Mouse (Mus musculus) megakaryocyte-erythroid progenitor cell, adult 5 weeks (primary cell): ENCODE results near the gene Syngr4. TPM values are rescaled to one million over a fixed set of nuclear protein-coding genes. Genes with fewer than 3 reads are reported as not detected.

ENCODE experiments used
- polyA plus RNA-seq: library from polyadenylated mRNA; stranded (reverse); fragments of >175 nt; gene quantifications from 2 replicates; pipeline ENCODE4 v1.2.3, GENCODE M21; 2012

Gene Syngr4
- 2.5 and 3.7 TPM in 2 replicates for polyA plus RNA-seq

DNA sequence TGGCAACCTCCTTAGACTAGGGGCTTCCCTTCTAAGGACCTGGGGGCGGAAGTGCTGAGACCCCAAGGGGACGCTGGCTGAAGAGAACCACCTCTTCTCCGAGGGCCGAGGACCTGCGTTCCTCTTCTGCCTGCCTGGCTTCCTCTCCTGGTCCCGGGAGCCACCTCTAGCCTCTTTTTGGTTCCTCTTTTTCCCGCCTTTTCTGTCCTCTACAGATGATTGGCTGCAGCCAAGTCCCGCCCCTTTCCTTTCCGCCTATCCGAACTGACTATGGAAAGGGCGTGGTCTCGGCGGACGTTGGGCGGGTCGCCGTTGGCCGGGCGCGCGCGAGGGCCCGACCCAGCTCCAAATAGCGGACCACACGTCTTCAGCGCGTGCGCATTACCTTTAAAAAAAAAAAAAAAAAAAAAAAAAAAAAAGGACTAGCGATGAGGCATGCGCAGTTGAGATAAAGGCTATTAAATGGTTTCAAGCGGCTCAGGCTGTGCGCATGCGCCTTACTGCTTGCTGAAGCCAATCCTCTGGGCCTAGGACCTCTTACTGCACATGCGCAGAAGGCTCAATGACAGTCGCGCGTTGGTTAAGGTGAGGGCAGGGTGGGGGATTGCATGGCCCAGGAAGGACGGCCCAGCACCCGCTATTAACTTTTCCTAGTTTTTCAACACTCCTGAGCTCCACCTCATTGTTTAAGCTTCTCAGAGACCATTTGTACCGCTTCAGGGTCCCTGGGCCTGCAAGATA is at the start of gene Syngr4, which contains the start of gene Tmem143:
TSS of gene Syngr4 (minus strand) at position 198 of the 741 bp plus-strand sequence.
TSS of gene Tmem143 (plus strand) at position 425 of the 741 bp plus-strand sequence.

DNA sequence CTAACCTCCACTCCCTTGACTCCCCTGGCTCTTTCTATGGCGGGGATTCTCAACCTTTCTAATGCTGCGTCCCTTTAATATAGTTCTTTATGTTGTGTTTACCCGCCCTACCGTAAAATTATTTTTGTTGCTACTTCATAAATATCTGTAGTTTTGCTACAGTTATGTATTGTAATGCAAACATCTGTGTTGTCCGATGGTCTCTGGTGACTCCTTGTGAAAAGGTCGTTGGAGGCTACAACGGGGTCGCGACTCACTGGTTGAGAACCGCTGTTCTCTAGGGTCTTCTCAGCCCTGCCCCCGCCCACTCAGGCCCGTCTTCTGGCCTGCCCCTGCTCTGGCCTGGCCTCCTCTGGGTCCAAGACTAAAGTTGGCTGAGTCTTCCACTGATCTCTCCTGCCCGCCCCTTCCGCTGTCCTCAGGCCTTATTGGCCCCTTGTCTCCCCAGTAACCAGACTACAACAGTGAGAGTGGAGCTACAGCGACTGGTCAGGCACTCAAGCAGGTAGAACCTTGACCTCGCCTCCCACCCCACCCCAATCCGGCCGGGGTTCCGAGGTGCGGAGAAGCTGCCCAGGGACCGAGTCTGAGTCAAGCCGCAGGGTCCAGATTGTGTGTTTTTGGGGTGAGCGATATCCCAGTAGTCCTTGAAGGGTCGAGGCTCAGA is 27.4 kb upstream of the Syngr4 start, which contains the start of gene Ccdc114:
TSS of gene Ccdc114 (plus strand) at position 311 of the 667 bp plus-strand sequence.

DNA sequence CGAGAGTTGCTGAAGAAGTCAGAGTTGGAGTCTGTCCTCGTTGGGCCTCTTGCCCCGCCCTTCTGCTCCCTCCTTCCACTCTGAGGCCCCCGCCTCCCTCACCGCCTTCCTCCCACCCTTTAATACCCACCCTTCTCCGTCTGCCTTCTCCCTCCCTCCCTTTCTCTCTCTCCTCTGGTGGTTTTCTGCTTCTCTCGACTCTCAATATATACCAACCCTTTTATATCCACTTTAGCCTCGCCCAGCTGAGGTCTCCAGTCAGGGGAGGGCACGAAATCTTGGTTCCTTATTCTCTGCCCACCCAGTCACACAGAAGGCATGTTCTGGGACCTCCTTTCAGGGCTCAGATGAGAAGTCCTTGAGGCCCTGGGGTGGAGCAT is 24.7 kb upstream of the Syngr4 start, which contains the start of gene Emp3:
TSS of gene Emp3 (minus strand) at position 163 of the 380 bp plus-strand sequence.

GRCm38 (mm10) chr7:45878278-45878677 is 18.2 kb downstream of the Syngr4 start, which contains the start of gene Grin2d:
Gene Grin2d, minus strand, starts transcription at chr7:45878378.

DNA sequence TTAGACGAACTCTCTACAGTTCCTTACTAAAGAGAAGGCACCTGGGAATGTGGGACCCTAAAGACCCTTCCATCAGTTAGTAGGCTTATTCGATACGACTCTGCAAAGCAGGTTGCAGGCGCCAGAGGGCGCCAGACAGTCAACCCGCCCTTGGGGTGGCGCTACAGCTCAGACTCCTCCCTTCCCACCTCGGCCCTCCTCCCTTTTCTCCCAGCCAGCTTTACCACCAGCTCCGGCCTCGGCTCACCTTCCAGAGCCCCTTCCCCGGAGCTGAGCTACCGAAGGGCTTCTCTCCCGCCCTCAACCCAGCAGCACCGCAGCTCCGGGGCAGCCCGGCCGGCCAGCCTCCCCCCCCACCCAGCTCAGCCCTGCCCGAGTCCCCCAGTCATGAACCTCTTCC is 23.9 kb downstream of the Syngr4 start, which contains the start of gene Kdelr1:
TSS of gene Kdelr1 (plus strand) at position 149 of the 400 bp plus-strand sequence.

Other genes starting within 250 kb of the Syngr4 start
- 0.10 TPM in 1 of 2 replicates, not detected in the other for gene Fut2, start 230.3 kb downstream of the Syngr4 start, polyA plus RNA-seq
- 0.04 TPM in 1 of 2 replicates, not detected in the other for gene Ntn5, start 212.7 kb downstream of the Syngr4 start, polyA plus RNA-seq
- gene Sec1, start 202.3 kb downstream of the Syngr4 start, polyA plus RNA-seq = 0.04 TPM in 1 of 2 replicates, not detected in the other
- gene Car11, start 196.9 kb downstream of the Syngr4 start, polyA plus RNA-seq = 0.31 TPM in 1 of 2 replicates, not detected in the other
- 13.7 and 15.4 TPM in 2 replicates for gene Dbp, start 191.6 kb downstream of the Syngr4 start, polyA plus RNA-seq
- 13,154 and 13,434 TPM in 2 replicates for gene Rpl18, start 181.3 kb downstream of the Syngr4 start, polyA plus RNA-seq
- gene Sphk2, start 178.7 kb downstream of the Syngr4 start, polyA plus RNA-seq = 95.0 and 123 TPM in 2 replicates
- 1.4 and 2.6 TPM in 2 replicates for gene Fam83e, start 175.5 kb downstream of the Syngr4 start, polyA plus RNA-seq
- not detected in 2 replicates for gene Spaca4, start 170.9 kb downstream of the Syngr4 start, polyA plus RNA-seq
- 0.56 and 0.70 TPM in 2 replicates for gene Lmtk3, start 113.0 kb downstream of the Syngr4 start, polyA plus RNA-seq
- 1.0 and 2.5 TPM in 2 replicates for gene Sult2b1, start 112.0 kb downstream of the Syngr4 start, polyA plus RNA-seq
- gene Cyth2, start 82.1 kb downstream of the Syngr4 start, polyA plus RNA-seq = 173 and 197 TPM in 2 replicates
- 0.39 and 0.61 TPM in 2 replicates for gene Kcnj14, start 71.9 kb downstream of the Syngr4 start, polyA plus RNA-seq
- gene Grwd1, start 65.8 kb downstream of the Syngr4 start, polyA plus RNA-seq = 62.6 and 63.0 TPM in 2 replicates
- gene Kdelr1, start 23.9 kb downstream of the Syngr4 start, polyA plus RNA-seq = 264 and 383 TPM in 2 replicates
- gene Grin2d, start 18.3 kb downstream of the Syngr4 start, polyA plus RNA-seq = 0.50 and 0.76 TPM in 2 replicates
- 44.0 and 49.4 TPM in 2 replicates for gene Tmem143, start 227 bp upstream of the Syngr4 start, polyA plus RNA-seq
- 249 and 273 TPM in 2 replicates for gene Emp3, start 24.7 kb upstream of the Syngr4 start, polyA plus RNA-seq
- 2.3 and 4.6 TPM in 2 replicates for gene Ccdc114, start 27.4 kb upstream of the Syngr4 start, polyA plus RNA-seq
- gene Abcc6, start 133.6 kb upstream of the Syngr4 start, polyA plus RNA-seq = not detected in 2 replicates
- gene Nomo1, start 137.0 kb upstream of the Syngr4 start, polyA plus RNA-seq = 67.6 and 83.8 TPM in 2 replicates
- gene Kcnj11, start 204.1 kb upstream of the Syngr4 start, polyA plus RNA-seq = 0.13 TPM in 1 of 2 replicates, not detected in the other